Mouse (Mus musculus) B cell, adult 2 months (primary cell): ENCODE data around the gene Lctl.
"Not testable (repeated sequence)": the region's sequence is repeated elsewhere in the genome, so short reads cannot be mapped to it uniquely, and the experiment has no call there.

Source experiments
- DNase-seq, 2 experiments: peaks; one replicate each; pipeline ENCODE4 v3.0.0; 2022

Gene Lctl

DNA sequence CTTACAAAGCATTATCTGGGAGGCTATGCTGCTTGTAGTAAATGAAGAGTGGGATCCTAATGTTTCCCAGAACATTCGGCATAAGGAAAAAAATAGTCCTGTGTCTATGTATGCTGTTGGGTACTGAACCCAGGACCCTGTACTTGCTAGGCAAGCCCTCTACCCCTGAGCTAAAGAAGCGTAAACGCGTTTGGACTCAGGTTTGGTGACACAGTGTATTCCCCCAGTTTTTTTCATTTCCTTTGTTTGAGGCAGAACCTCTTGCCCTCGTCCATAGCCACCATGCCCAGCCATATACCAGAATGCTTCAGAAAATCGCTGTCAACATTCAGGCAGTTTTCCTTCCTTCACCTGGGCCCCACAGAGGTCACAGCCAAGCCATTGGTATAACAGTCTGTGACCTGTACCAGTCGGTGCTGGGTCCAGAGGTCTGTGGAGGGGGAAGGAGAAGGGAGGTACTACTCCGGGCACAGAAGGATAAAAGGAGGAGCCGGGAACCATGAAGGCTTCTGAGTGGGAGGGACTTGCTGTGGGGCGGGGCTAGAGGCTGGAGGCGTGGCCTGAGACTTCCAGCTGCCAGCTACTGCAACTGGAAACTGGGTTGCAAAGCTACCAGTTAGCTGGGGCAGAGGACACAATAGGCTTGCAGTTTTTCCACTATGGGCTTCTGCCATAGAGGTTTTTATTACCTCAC is 3.8 kb downstream of the Lctl start:
- peak in 1 of 2 experiments; percentile 23 for DNase-seq

DNA sequence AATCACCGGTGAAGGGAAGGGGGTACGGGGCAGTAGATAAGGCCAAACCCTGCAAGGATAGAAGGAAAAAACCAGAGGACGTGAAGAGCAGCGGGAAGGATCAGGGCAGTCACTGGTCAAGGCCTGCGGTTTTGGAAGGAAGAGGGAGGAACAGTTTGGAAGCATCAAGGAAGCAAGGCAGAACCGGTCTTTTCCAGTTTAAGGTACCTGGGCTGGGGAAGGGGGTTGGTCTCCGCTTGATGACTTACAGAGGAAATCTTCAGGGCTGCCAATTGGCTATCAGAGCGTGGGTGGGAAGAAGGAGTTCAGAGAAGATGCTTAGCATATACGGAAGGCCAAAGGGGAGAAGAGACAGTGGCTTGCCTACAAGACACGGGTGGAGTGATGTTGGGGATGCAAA is 5.7 kb downstream of the Lctl start:
- no peak for DNase-seq

DNA sequence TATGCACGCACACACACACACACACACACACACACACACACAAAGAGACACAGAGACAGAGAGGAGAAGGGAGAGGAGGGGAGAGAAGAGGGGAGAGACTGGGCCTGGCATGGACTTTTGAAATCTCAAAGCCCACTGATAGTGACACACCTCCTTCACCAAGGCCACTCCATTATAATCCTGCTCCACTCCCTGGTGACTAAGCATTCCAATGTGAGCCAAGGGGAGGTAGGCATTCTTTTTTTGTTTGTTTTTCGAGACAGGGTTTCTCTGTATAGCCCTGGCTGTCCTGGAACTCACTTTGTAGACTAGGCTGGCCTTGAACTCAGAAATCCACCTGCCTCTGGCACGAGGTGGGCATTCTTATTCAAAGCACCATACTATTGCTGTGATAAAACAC is 7.9 kb downstream of the Lctl start:
- DNase-seq = not testable (repeated sequence)

DNA sequence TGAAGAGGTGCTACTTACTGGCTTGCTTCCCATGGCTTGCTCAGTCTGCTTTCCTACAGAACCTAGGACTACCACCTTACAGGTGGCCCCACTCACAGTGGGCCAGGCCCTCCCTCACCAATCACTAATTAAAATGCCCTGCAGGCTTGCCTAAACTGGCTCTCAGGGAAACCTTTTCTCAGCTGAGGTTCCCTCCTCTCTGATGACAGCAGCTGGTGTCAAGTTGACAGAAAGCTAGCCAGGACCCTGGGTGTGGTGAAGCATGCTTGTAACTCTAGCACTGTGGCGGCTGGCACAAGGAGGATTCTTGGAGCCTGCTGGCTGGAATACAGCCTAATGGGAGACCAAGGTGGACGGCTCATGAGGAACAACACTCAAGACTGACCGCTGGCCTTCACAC is 8.4 kb downstream of the Lctl start:
- DNase-seq = no peak

DNA sequence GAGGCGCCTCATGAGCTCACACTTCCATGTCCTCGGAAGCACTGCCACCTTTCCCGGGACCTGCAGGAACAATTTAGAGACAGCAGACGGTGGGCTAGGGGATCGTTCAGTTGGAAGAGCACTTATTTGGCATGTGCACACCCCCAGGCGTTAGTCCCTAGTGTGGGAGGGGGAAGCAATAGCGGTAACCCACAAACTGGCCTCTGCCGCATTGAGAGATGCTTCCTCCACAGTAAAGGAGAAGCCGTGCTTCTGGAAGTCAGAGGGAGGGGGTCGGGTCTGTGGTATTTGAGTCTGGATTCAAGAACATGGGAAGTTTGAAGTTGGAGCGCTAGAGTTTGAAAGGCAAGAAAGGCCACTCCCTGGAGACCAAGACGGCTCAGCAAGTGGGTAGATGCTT is 9.2 kb downstream of the Lctl start:
- no peak for DNase-seq

DNA sequence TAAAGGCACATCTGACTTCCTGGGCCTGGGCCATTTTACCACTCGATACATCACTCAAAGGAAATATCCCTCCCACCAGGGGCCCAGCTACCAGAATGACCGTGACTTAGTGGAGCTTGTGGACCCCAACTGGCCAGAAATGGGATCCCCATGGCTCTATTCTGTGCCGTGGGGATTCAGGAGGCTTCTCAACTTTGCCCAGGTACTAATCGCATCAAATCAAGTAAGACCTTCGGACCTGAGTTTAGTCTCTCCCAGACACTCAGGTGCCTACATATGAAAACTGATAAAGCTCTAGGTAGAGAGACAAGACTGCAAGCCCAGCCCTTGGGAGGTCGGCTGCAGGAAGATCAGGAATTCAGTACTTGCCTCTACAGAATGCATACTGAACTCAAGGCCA is 14.7 kb downstream of the Lctl start:
- no peak for DNase-seq

DNA sequence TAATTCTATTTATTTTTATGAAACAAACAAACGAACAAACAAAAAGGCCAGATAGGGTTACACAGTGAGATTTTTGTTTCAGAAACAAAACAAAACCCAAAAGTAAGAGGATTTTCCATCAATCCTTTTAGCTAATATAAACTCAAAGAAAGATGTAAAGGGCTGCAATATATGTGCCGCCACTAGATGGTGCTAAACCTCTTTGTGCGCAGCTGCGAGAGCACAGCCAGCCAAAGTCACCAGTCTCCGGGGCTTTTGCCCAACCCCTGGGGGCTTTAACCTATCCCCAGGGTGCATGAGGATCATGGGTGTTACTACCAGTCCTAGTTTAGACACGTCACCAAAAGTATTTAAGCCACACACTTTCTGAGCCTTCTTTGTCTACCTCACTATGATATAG is 21.9 kb downstream of the Lctl start:
- peak; percentile 79 for DNase-seq

DNA sequence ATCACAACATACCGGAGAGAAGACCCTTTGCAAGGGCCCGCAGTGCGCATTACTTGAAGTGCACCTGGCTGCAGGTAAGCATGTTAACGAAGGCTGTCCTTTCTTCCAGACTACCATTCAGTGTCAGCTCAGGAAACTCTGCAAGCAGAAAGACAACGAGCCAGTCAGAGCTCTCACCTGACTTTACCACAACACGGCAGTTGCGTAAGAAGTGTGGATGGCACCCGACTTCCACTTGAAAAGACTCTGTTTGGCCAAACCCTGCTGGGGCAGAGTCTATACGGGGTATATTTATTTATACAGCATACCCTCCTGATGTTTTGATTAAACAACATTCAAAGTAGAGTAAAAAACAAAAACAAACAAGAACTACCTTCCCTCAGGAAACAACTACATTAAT is 22.9 kb downstream of the Lctl start:
- DNase-seq = no peak

DNA sequence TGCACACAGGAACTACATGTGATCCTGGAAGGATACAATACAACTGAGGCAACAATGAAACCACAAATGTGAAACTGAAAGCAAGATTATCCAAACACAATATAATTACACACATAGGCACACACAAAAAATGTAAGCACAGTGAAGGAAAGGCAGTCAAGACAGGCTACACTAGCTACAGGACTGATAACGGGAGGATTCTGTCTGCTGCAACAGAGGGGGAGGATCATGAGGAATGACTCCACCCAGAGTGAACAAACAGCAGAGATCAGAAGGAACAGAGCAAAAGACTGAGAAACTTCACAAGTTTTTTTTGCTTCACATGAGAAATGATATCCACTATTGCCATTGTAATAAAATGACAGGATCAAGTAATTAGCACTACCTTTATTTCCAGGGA is 39.7 kb downstream of the Lctl start:
- no peak for DNase-seq

DNA sequence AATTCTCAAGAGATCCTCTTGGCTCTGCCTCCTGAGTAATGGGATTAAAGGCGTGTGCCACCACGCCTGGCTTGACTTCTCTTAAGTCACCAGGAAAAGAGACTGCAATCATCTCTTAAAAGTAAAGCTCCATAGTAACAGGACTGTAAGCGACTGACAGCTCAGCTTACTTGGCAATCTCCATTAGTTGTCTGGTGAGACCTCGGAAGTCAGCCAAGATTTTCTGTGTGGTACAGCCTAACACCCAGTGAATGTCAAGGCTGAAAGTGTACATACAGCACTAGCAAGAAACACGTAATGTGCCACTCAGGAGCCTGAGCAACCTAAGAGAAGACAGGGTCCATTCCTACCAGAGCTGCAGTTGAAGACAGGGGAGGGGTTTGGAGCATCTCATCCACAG is 43.5 kb downstream of the Lctl start:
- DNase-seq = no peak

DNA sequence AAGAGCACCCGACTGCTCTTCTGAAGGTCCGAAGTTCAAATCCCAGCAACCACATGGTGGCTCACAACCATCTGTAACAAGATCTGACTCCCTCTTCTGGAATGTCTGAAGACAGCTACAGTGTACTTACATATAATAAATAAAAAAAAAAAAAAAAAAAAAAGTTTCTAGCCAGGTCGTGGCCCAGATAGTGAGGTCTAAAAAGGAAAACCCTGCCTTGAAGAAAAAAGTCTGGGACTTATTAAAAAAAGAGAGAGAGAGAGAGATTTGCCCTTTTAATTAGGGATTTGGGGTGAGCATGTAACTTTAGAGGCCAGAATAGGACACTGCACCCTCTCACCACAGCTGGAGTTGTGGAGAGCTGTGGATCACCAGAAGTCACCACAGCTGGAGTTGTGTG is 53.0 kb downstream of the Lctl start:
- not testable (repeated sequence) for DNase-seq

DNA sequence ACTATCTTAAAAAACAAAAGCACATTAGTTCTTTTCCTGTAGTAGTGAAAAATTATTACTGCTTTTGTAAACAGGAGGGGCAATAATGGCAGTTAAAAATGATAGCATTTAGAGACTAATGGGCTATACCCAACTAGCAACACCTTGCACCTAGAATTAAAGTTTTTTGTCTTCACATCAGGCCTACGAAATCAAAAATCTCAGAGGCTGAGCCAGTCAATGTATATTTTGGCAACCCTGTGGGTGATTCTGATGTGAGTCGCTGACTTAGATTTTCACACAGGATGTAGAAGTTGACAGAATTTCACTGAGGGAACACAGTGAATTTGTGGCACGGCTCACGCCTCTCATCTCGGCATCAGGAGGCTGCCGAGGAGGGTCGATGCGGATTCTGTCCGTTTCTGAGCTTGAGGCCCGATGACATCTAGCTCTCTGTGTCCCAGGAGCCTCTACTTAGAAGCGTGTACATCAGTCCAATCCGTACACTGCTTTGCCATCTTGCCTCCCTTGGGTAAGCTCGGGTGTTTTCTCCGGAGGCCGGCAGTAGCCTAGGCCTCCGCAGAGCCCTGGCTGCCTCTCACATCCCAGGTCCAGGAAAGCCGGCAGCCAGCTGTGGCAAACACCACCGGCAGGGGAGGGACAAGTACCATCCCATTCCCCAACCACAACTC is 55.3 kb downstream of the Lctl start:
- DNase-seq = no peak

DNA sequence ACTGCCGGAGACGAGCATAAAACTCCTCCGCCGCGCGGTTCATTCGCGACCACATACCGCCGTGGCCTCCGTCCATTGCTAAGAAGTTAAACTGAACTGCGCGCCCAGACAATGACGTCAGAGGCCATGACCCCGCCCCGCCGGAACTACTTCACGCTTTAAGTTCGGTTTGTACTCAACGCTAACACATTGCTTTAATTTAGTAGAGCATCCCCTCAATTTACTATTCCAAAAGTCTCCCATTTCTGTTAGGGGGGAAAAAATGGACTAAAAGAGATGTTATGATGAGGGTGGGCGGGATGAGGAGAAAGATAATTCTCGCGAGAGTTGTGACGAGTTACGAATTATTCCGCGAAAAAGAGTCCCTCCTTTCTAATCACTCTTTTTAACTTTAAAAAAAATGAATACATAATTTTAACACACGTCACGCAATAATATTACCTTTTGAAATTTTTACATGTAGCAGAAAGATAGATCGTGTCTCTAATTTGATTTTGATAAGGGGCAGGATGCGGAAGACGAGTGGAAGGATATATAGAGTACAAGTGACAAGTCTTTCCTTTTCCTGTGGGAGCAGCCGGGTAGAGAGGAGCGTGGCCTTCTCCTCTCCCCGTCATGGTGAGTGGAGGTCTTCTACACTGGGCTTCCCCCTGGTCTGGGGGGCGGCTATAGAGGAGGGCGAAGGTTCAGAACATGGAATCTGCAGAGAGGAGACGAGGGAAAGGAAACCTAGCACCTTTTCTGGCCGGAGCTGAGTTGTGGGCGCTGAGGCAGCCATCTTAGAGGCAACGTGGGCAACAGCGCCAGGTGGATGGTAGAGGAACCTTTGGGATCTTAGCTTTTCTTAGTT is 56.1 kb downstream of the Lctl start, which contains the start of the genes Zwilch and Rpl4:
Zwilch (minus strand) TSS at position 289 of the 850 bp plus-strand sequence.
Rpl4 (plus strand) TSS at position 560 of the 850 bp plus-strand sequence.
- DNase-seq = peak; percentile 91

DNA sequence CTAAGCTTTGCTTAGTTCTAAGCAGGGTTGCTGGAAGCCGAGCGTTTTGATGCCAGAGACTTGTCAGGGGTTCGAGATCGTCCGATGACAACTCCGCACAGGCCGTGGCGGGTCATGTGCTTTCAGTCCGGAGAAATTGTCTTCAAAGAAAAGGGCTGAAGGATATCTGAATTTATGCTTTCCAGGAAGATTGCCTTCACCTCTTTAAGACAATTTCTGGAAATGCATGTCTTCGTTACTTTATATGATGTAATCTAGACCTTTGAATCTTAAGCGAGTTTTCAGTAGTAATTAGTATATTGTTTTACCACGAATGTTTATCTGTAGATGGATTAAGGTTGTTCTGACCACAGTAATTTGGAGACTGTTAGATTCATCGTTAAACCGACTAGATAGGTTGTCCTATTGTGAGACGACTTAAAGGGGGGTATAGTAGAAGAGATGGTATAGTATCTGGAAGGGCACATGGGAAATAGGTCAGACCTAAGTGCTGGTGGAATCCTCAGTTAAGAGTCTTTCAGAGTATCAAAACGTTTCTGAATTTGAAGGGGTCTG is 56.8 kb downstream of the Lctl start:
- DNase-seq = no peak

DNA sequence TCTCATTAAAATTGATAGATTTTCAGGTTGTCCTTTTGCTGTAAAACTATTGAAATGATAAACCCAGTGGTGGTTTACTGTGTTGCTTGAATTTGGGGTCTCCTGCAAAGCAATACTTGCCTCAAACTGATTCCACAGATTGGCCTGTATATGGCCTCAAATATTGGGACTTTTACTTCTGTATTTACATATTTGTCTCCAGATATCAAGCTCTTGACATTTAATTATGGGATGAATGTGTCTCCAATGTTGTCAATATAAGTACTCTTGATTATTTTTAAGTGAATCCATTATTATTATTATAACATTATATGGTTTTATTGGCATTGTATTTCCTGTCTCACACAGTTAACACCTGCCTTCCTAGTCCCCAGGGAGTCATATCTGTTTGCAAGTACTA is 57.4 kb downstream of the Lctl start:
- DNase-seq = no peak

DNA sequence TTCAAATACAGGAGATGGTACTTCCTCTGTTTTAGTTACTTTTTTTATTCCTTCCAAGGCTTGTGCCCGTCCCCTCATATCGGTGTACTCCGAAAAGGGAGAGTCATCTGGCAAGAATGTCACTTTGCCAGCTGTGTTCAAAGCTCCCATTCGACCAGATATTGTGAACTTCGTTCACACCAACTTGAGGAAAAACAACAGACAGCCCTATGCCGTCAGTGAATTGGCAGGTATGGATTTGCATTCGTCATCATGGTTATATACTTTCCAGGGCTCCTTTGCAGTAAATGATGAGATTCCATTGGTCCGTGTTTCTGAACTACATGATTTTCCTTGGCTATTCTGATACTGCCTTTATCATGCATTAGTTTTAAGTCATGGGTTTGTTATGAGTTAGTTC is 57.8 kb downstream of the Lctl start:
- DNase-seq = no peak

DNA sequence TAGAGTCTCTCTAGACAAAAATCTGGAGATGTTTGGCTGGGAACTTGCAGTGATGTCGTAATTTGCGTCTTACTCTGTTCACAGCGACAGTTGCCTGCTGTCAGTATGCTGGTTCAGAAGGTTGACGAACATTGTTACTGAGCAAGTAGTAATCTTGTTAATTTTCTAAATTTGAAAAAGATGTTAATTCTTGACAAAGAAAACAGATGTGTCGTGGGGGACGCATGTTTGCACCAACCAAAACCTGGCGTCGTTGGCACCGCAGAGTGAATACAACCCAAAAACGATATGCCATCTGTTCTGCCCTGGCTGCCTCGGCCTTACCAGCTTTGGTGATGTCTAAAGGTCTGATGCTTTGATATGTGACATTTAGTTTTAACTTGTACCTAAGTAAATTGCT is 58.4 kb downstream of the Lctl start:
- DNase-seq = no peak

DNA sequence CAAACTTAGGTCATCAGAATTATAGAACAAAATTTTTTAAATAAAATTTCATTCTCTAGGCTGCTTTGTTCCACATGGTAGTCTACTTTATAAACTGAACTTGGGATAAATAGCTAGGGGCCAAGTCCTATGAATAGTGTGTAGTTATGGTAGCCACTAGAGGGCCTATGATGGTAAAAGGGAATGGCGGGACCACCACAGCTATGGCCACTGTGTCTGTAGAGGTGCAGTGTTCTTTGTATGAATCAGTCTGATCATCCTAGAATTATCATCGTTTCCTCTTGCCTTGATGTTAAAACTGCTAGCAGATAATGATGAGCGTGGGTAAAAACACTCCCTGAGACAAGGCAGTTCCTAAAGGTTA is 61.6 kb downstream of the Lctl start:
- no peak for DNase-seq

DNA sequence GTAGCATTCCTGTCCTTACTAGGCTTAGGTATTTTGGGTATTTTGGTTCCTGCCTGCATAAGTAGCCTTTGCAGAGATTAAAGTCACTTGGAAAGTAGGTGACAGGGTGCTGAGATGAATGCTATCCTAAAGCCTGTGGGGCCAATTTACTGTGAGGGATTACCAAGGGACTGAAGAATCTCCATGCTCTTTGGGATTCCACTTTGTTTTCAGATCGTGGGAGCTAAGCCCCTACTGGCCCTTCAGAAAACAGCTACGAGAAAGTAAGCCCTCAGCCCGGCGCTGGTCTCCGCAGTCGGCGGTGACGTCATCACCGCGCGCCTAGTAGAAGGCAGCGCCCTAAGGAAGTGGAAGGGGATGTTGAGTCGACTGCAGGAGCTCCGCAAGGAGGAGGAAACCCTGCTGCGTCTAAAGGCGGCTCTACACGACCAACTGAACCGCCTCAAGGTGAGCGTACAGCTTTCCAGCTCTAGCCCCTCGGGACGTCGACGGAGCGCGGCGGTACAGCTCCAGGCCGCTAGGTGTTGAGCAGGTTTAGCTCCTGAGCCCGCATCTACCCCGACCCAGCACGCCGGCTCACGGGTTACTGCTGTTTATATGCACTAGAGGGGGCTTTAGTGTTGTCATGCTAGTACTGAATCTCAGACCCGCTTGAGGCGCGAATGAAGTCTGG is 62.2 kb downstream of the Lctl start, which contains the start of gene Snapc5:
Snapc5 (plus strand) TSS at position 301 of the 673 bp plus-strand sequence.
- DNase-seq = peak; percentile 91 to 93

DNA sequence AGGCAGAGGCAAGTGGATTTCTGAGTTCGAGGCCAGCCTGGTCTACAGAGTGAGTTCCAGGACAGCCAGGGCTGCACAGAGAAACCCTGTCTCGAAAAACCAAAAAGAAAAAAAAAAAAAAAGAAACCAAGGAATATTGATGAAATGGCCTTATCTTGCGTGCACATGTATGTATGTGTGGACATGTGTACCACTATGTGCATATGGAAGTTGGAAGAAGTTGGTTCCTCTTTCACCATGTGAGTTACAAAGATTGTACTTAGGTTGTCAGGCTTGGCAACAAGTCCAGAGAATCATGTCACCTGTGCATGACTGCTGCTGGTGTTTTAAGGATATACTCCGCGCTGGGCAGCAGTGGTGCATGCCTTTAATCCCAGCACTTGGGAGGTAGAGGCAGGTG is 66.3 kb downstream of the Lctl start:
- not testable (repeated sequence) for DNase-seq

DNA sequence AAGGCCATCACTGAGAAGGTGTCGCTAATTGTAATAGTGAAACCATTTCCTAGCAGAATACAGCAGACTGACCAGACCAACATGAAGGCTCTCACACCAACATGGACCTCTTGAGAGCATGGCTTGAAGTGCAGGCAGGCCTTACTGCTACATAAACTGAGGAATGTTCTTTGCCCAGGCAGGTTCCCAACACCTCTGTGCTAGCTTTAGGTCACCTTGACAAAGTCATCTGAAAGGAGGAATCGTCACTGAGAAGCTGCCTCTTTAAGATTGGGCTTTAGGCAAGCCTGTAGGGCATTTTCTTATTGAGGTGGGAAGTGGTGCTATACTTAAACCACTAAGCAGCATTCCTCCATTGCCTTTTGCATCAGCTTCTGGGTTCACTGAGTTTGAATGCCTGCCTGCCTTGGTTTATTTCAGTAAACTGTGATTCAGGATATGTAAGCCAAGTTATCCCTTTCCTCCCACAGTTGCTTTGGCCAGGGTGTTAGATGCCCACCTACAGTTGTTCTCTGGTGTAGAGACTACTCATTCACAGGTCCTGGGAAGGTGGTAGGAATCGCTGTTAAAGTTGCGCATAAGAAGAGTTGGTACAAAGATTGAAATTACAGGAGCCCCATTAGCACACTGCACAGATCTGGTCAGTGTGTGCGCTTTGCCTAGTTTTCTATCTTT is 67.4 kb downstream of the Lctl start:
- no peak for DNase-seq
